Mouse (Mus musculus): ENCODE measurements around the gene Gucy2c. TPM values are rescaled to one million over a fixed set of nuclear protein-coding genes. Genes with fewer than 3 reads are reported as not detected.
A peak's percentile ranks its signal among the peaks of the same experiment; 100 is the strongest.
"Not testable (repeated sequence)": the region's sequence is repeated elsewhere in the genome, so short reads cannot be mapped to it uniquely, and the experiment has no call there.

The Gucy2c gene
- polyA plus RNA-seq, 1 experiment from 2014 or later = 0.04 TPM

DNA sequence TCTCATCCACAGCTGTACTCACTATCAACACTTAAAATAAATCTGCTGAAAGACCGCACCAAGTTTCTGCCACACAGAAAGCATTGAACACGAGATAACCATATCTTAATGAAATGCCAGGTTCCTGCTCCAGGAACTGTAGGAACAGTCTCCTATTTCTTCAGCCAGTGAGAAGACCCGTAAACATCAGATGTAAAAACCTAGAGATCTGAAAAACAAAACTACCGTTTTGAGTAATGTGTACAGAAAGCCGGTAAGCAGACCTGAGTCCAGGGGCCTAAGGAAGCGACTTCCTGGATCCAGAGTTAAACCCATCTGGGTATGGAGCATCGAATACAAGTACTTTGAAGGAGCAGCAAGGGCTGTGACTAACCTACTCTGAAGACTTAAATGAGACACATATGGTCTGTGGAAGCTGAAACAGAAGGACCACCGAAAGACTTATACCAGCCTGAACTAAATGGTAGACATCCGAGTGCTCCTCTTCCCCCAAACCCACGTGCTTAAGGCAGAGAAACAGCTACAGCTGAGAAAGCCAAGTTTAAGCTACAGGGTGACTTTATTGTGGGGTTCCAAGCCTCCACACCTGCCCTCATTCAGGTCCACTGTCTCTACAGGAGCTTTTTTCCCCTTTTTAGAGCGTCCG, 21.7 kb upstream of the Gucy2c start:
- no peaks in the 10 kb centered on the region for H3K9me3 ChIP-seq (replicated peaks)
- peak overlapping the region; percentile 93 for H3K9ac ChIP-seq
- WGBS = 5% methylated on average over 12 of the region's 12 CpGs
- H3K36me3 ChIP-seq = no peaks in the 10 kb centered on the region
- H3K4me2 ChIP-seq = peak overlapping the region; percentile 89
- no peaks in the 10 kb centered on the region for H3K27me3 ChIP-seq
- peak; percentile 2; the same call in 1 of the 2 replicates for ATAC-seq (replicated peaks; ENCODE audit: insufficient number of reproducible peaks, insufficient read depth, low FRiP score, low read depth)
- peak overlapping the region; percentile 100 for H3K27ac ChIP-seq
- peak overlapping the region; percentile 71 for H3K4me3 ChIP-seq
- peaks cover 21% of the 10 kb centered on the region for H3K4me1 ChIP-seq (replicated peaks)

DNA sequence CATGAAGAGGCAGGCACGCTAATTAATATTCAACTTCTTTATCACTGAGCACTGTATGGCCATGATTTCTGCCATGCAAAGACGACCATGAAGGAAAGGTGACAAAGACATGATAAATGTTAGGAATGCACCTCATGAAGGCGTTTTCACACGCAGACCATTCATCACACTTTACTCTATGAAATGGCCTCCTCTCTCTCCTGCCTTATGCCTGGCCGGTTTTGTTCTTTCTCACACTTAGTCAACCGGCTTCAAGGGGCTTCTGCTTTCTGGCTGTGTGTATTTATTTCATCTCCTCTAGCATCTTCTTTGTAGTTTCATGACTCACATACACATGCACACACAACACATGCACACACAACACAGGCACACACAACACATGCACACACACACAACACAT, 19.7 kb upstream of the Gucy2c start:
- ATAC-seq (replicated peaks; ENCODE audit: insufficient number of reproducible peaks, insufficient read depth, low FRiP score, low read depth) = no peak
- WGBS = 74% methylated on average over 6 of the region's 6 CpGs
- H3K4me3 ChIP-seq = no peak overlapping the region

DNA sequence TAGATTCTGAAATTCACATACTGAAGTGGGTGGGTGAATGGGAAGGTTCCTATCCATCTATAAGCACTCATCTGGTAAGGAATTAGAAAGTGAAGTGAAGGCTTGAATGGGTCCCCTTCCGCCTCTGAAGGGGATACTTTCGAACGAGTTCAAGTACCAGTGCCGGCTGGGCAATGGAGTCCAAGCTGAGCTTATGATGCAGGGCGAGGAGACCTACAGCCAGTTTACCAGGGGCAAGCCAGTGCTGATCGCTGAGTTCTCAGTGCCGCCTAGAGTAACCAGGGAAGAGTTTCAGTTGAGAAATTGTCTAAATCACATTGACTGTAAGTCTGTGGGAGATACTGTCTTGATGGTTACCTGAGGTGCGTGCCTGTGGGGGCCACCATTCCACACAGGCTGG, 19.1 kb upstream of the Gucy2c start:
- Histone ChIP-seq H3K9me3 (replicated peaks) (no peaks in the 10 kb centered on the region), H3K27ac (no peak overlapping the region), H3K4me3 (no peak overlapping the region), H3K9ac (no peak overlapping the region), H3K4me2 (no peak overlapping the region), H3K4me1 (replicated peaks) (peaks cover 14% of the 10 kb centered on the region), H3K36me3 (no peaks in the 10 kb centered on the region), H3K27me3 (no peaks in the 10 kb centered on the region)
- 90% methylated on average over 8 of the region's 8 CpGs for WGBS
- ATAC-seq (replicated peaks; ENCODE audit: insufficient number of reproducible peaks, insufficient read depth, low FRiP score, low read depth) = no peak

More for the DNA sequence above, 19.7 kb upstream of the Gucy2c start:
- Histone ChIP-seq H3K9me3 (replicated peaks) (no peaks in the 10 kb centered on the region), H3K4me2 (no peak overlapping the region), H3K9ac (no peak overlapping the region), H3K36me3 (no peaks in the 10 kb centered on the region), H3K27me3 (no peaks in the 10 kb centered on the region), H3K4me1 (replicated peaks) (peaks cover 14% of the 10 kb centered on the region), H3K27ac (no peak overlapping the region)

DNA sequence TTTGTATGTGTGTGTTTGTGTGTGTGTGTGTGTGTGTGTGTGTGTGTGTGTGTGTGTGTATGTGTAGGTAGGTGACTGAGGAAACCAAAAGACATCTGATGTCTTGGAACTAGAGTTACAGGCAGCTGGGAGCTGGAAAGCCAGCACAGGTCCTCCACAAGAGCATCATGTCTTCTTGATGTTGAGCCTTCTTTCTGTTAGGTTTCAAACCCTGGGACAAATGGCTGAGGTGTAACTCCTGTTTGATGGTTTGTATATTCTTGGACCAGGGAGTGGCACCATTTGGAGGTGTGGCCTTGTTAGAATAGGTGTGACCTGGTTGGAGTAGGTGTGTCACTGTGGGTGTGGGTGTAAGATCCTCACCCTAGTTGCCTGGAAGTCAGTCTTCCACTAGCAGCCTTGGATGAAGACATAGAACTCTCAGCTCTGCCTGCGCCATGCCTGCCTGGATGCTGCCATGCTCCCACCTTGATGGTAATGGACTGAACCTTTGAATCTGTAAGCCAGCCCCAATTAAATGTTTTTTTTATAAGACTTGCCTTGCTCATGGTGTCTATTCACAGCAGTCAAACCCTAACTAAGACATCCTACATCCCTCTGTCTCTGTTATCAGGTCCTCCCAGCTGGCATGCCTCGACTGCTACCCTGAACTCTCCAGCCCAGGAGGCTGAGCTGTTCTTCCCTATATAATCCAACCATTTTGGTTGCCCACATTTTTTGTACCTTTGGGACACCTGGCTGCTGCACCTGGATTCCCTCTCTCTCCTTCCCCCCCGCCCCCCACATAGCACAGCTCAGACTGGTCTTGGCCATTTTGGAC, 16.5 kb upstream of the Gucy2c start:
- not testable (repeated sequence) for H3K36me3 ChIP-seq; H3K27ac ChIP-seq; H3K27me3 ChIP-seq; H3K4me2 ChIP-seq; H3K9me3 ChIP-seq (replicated peaks); ATAC-seq (replicated peaks; ENCODE audit: insufficient number of reproducible peaks, insufficient read depth, low FRiP score, low read depth); H3K4me1 ChIP-seq (replicated peaks); H3K4me3 ChIP-seq; H3K9ac ChIP-seq
- 71% methylated on average over 3 of the region's 3 CpGs for WGBS

DNA sequence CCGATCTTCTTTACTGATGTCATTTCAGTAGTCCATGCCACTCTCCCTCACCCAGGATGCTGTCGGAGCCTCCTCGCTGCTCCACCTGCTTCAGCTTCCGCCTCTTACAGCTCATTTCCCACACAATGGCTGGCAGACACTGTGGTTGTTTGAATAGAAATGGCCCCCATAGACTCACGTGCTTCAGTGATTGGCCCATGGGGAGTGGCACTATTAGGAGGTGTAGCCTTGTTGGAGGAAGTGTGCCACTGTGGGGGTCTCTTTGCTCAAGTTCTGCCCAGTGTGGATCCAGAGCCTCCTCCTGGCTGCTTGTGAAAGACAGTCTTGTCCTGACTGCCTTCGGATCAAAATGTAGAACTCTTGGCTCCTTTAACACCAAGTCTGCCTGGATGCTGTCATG, 14.3 kb upstream of the Gucy2c start:
- Histone ChIP-seq H3K9me3 (replicated peaks) (no peaks in the 10 kb centered on the region), H3K27ac (no peak overlapping the region), H3K27me3 (no peaks in the 10 kb centered on the region), H3K36me3 (no peaks in the 10 kb centered on the region), H3K4me3 (no peak overlapping the region), H3K4me1 (replicated peaks) (peaks cover 7% of the 10 kb centered on the region), H3K9ac (no peak overlapping the region), H3K4me2 (no peak overlapping the region)
- WGBS = 60% methylated on average over 6 of the region's 6 CpGs
- no peak for ATAC-seq (replicated peaks; ENCODE audit: insufficient number of reproducible peaks, insufficient read depth, low FRiP score, low read depth)

DNA sequence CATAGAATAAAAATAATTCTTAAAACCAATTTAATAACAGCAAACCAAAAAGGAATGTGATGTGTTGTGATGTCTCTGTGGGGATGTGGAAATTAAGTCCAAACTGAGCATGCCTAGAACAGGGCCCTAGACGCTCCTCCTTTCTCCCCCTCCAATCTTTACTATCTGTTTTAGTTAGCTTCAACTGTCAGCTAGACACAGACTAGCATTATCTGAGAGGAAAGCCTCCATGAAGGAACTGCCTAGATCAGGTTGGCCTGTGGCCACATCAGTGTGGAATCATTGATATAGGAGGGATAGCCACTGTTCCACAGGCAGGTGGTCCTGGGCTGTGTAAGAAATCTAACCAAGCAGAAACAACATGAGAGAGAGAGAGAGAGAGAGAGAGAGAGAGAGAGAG, 13.5 kb upstream of the Gucy2c start:
- 53% methylated on average over 1 of the region's 1 CpGs for WGBS
- Histone ChIP-seq H3K4me1 (replicated peaks) (peaks cover 7% of the 10 kb centered on the region), H3K9me3 (replicated peaks) (no peaks in the 10 kb centered on the region), H3K36me3 (no peaks in the 10 kb centered on the region), H3K27me3 (no peaks in the 10 kb centered on the region), H3K4me2 (no peak overlapping the region), H3K9ac (no peak overlapping the region), H3K27ac (no peak overlapping the region), H3K4me3 (no peak overlapping the region)
- no peak for ATAC-seq (replicated peaks; ENCODE audit: insufficient number of reproducible peaks, insufficient read depth, low FRiP score, low read depth)

DNA sequence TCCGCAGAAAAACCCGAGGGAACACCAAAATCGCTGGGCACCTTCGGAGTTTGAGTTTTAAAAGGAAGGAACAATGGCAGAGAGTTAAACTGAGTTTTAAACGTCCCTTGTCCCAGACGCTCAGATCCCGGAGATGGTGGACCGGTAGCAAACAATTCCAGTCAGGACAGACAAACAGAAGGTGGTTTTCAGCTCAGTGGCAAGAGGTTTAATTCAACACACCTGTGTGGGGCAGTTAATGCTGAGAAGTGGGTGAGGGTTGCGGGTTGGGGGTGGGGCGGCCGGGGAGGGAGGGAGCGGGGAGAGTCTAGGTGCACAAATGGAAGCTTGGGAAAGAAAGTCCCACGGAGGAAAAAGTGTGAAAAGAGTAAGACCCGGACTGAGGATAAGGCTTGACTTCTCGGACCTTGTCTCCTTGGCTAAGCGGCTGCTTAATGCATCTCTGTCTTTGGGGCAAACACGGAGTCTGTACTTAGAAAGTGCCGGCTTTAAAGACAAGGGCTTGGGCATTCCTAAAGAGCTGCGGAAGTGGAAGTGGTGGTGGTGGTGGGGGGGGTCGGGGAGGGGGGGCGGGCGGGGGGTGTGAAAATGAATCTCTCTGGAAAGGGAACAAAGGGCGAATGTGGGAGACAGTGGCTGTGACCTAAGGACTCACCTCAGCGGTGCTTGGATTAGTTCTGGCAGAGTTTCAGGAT, 12.4 kb upstream of the Gucy2c start:
- no peaks in the 10 kb centered on the region for H3K36me3 ChIP-seq
- peak overlapping the region; percentile 39 for H3K9ac ChIP-seq
- H3K4me1 ChIP-seq (replicated peaks) = peaks cover 7% of the 10 kb centered on the region
- no peak overlapping the region for H3K27ac ChIP-seq
- peak overlapping the region; percentile 53 for H3K4me3 ChIP-seq
- 0 out of 2 replicates have a peak, but pooled peaks have one; percentile 20 for ATAC-seq (replicated peaks; ENCODE audit: insufficient number of reproducible peaks, insufficient read depth, low FRiP score, low read depth)
- H3K4me2 ChIP-seq = peak overlapping the region; percentile 76
- 1% methylated on average over 24 of the region's 24 CpGs for WGBS
- H3K9me3 ChIP-seq (replicated peaks) = no peaks in the 10 kb centered on the region
- H3K27me3 ChIP-seq = no peaks in the 10 kb centered on the region

DNA sequence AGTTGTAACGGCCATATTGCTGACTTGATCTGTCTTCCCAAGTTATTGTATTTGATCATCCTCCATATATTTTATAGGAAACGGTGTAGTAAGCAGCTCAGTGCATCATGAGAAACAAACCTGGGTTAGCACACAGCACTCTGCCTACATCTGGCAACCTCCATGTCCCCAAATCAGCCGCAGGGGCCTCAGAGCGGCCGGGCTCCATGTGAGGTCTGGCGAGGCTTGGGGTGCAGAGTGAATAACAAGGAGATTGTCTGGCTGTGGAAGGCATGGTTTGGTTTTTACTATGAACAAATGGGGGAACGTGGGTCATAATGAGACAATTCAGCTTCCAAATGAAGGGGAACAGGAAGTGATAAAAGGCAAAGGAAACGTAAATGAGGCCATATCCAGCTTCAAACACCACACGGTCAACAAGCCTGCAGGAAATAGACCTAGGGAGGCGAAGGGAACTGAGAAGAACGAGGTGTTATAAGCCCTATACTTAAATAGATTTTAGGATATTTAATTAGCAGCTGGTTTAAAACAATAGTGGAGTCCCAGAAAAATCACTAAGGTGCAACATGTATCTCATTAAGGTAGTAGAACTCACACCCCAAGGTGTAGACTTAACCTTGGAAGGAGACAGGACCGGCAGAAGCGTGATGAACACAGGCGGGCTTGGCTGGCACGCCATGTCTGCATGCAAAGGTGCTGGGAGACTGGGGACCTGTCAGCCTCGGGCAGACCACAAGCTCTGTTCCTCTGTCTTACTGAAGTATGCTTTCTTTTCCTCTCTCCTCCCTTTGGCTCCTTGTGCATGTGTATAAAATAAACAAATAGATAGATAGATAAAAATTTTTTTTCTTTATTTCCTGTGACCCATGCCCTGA, 11.6 kb upstream of the Gucy2c start:
- peak overlapping the region; percentile 39 for H3K9ac ChIP-seq
- H3K4me3 ChIP-seq = peak overlapping the region; percentile 53
- ATAC-seq (replicated peaks; ENCODE audit: insufficient number of reproducible peaks, insufficient read depth, low FRiP score, low read depth) = no peak
- H3K36me3 ChIP-seq = no peaks in the 10 kb centered on the region
- H3K27me3 ChIP-seq = no peaks in the 10 kb centered on the region
- no peak overlapping the region for H3K27ac ChIP-seq
- no peaks in the 10 kb centered on the region for H3K9me3 ChIP-seq (replicated peaks)
- peak overlapping the region; percentile 76 for H3K4me2 ChIP-seq
- WGBS = 26% methylated on average over 16 of the region's 16 CpGs
- peaks cover 7% of the 10 kb centered on the region for H3K4me1 ChIP-seq (replicated peaks)

DNA sequence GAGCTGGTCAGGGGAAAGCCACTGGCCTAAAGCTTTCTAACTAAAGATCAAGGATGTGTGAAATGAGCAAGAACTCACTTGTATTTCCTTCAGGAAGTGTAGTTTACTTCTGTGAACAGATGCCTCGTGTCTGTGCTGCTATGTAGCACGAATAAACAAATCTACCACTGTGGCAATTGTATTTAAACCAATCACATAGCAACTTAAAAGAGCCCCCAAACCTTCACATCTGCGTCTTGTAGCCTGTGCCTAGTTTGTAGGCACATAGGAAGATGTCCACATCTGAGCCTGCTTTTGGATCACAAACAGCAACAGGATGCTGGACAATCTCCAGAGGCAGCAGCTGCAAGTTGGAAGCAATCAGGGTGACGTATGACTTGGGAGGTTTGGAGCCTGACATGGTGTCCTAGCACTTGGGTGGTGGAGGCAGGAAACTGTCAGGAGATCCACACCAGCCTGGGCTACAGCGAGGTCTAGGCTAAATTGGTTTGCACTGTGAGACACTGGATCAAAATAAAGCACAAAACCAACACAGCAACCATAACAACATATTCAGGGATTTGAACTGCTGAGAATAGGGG, 7.9 kb upstream of the Gucy2c start:
- Histone ChIP-seq H3K4me1 (replicated peaks) (peaks cover 7% of the 10 kb centered on the region), H3K27ac (peak overlapping the region; percentile 43; the same call in 1 of the 2 replicates), H3K9me3 (replicated peaks) (no peaks in the 10 kb centered on the region), H3K27me3 (no peaks in the 10 kb centered on the region), H3K36me3 (no peaks in the 10 kb centered on the region), H3K4me2 (no peak overlapping the region), H3K4me3 (no peak overlapping the region), H3K9ac (no peak overlapping the region)
- ATAC-seq (replicated peaks; ENCODE audit: insufficient number of reproducible peaks, insufficient read depth, low FRiP score, low read depth) = no peak
- WGBS = 53% methylated on average over 5 of the region's 5 CpGs

DNA sequence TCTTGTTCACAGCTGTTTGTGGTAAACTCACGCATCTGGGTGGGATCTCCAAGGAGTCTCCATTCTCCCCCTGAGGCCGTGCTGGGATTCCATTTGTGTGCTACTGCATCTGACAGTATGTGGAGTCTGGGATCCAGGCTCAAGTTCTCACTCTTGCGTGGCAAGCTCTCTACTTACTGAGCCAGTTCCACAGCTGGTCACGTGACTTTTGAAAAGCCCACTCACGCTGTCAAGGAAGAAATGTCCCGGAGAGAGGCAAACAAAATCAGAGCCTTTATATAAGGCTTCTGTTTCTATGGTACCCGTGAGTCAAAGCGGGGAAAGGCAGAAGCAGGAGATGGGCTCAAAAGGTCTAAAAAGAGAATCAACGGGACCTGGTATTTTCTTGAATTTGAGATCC, 1.2 kb upstream of the Gucy2c start:
- Histone ChIP-seq H3K9me3 (replicated peaks) (no peaks in the 10 kb centered on the region), H3K27ac (no peak overlapping the region), H3K4me2 (no peak overlapping the region), H3K27me3 (no peaks in the 10 kb centered on the region), H3K36me3 (no peaks in the 10 kb centered on the region), H3K9ac (no peak overlapping the region), H3K4me1 (replicated peaks) (no peaks in the 10 kb centered on the region), H3K4me3 (no peak overlapping the region)
- no peak for ATAC-seq (replicated peaks; ENCODE audit: insufficient number of reproducible peaks, insufficient read depth, low FRiP score, low read depth)
- 85% methylated on average over 9 of the region's 9 CpGs for WGBS

All from heart, embryonic 15.5 days (tissue).